In genomic region chr11:120987608-120988007, GRCm38 (mm10) we compare ENCODE assay signal across 16 mouse cellular contexts. TPM values are rescaled to one million over a fixed set of nuclear protein-coding genes. Genes with fewer than 3 reads are reported as not detected.
DNase-seq lines count a peak whose midpoint lies in the region; ATAC-seq and TF ChIP-seq lines count a peak whose summit lies in the region.
"Had no signal": no experiment of that assay in that cellular context is flagged by ENCODE, and none has a peak within 500 bp of the region (broad histone marks: within the 10 kb centered on the region; RNA-seq: fewer than 3 reads in every experiment).

No protein-coding gene starts in this region.

- H3K9ac ChIP-seq in heart, embryonic 12.5 days = 0 out of 2 replicates have a peak overlapping the region, but pooled peaks have one; percentile 13

- H3K79me2 ChIP-seq in myocyte (ENCODE audit: control insufficient read depth, insufficient read depth) = peaks cover 74% of the 10 kb centered on the region

- WGBS in heart, embryonic 12.5 days = 69% methylated on average over 3 of the region's 3 CpGs

- H3K4me2 ChIP-seq in heart, embryonic 12.5 days = no peak overlapping the region
- H3K4me2 ChIP-seq in myocyte (ENCODE audit: low read depth) = peak overlapping the region; percentile 10

- no peak overlapping the region for H3ac ChIP-seq in myocyte (ENCODE audit: control insufficient read depth, insufficient read length)

- no peak overlapping the region for H3K27ac ChIP-seq in heart, embryonic 12.5 days (ENCODE audit: poor library complexity, severe bottlenecking)
- H3K27ac ChIP-seq in layer of hippocampus, adult 2 months = no peak overlapping the region
- H3K27ac ChIP-seq: forebrain, embryonic 10.5 days; limb, embryonic 10.5 days had no signal

- no peak for TF ChIP-seq POLR2A in myocyte (IDR thresholded peaks at IDR 0.05; ENCODE audit: insufficient read length, low read depth)

- peak; percentile 65 for TF ChIP-seq CTCF in layer of hippocampus, adult 2 months (conservative IDR thresholded peaks at IDR 0.05)

- no peak overlapping the region for H3K4me3 ChIP-seq in heart, embryonic 12.5 days
- H3K4me3 ChIP-seq in layer of hippocampus, adult 2 months = no peak overlapping the region
- no peak overlapping the region for H3K4me3 ChIP-seq in myocyte

- peaks cover 37% of the 10 kb centered on the region for H3K36me3 ChIP-seq in heart, embryonic 12.5 days
- peaks cover 12% of the 10 kb centered on the region for H3K36me3 ChIP-seq in myocyte (ENCODE audit: control insufficient read depth, insufficient read depth)

- no peak for ATAC-seq in heart, embryonic 12.5 days (ENCODE audit: insufficient number of reproducible peaks, low FRiP score)

- DNase-seq in heart, postnatal 4 days = no peak
- DNase-seq in layer of hippocampus, adult 2 months (ENCODE audit: low spot score in 2 of 2) = no peak
- no peak for DNase-seq in layer of hippocampus, adult 18-20 months (ENCODE audit: low spot score in 2 of 2)
- DNase-seq in thymus, postnatal 25 days = peak; percentile 12
- DNase-seq in thymus, postnatal 14 days = no peak
- no peak for DNase-seq in urinary bladder, postnatal 25 days (ENCODE audit: low spot score)
- DNase-seq: adrenal gland, postnatal 10 days; cerebellum, postnatal 10 days; heart, postnatal 10 days; lung, postnatal 36 days had no signal

- no peaks in the 10 kb centered on the region for H3K9me3 ChIP-seq in heart, embryonic 12.5 days (replicated peaks)
- H3K9me3 ChIP-seq: forebrain, embryonic 10.5 days; limb, embryonic 10.5 days had no signal

- H3K4me1 ChIP-seq in heart, embryonic 12.5 days (replicated peaks) = peaks cover 72% of the 10 kb centered on the region

- H3K27me3 ChIP-seq in heart, embryonic 12.5 days (replicated peaks) = no peaks in the 10 kb centered on the region
- H3K27me3 ChIP-seq in myocyte (ENCODE audit: control insufficient read depth, insufficient read depth, insufficient read length) = no peaks in the 10 kb centered on the region

TF ChIP-seq in myocyte, 11 proteins besides CTCF, POLR2A, EP300 and RAD21:
- no peak for TF ChIP-seq CEBPB (IDR thresholded peaks at IDR 0.05; ENCODE audit: insufficient read depth, poor library complexity, severe bottlenecking)
- no peak for TF ChIP-seq REST (IDR thresholded peaks at IDR 0.05; ENCODE audit: insufficient read depth, insufficient read length)
- TF ChIP-seq MYOG (IDR thresholded peaks at IDR 0.05; ENCODE audit: control insufficient read depth in 1 of 3, insufficient read depth in 1 of 3, insufficient read length in 2 of 3, low read depth in 2 of 3) = no peak
- no peak for TF ChIP-seq POLR2AphosphoS2 (IDR thresholded peaks at IDR 0.05; ENCODE audit: insufficient read length, low read depth)
- no peak for TF ChIP-seq TCF3 (IDR thresholded peaks at IDR 0.05; ENCODE audit: insufficient read length, low read depth)
- no peak for TF ChIP-seq MAX (IDR thresholded peaks at IDR 0.05; ENCODE audit: low read depth)
- TF ChIP-seq TCF12 (IDR thresholded peaks at IDR 0.05; ENCODE audit: insufficient read depth, poor library complexity, severe bottlenecking) = no peak
- TF ChIP-seq E2F4 (IDR thresholded peaks at IDR 0.05; ENCODE audit: insufficient read depth) = no peak
- TF ChIP-seq USF1 (IDR thresholded peaks at IDR 0.05; ENCODE audit: low read depth) = no peak
- TF ChIP-seq MYOD1 (IDR thresholded peaks at IDR 0.05; ENCODE audit: control insufficient read depth in 1 of 3, insufficient read length in 2 of 3, low read depth in 2 of 3) = no peak
- TF ChIP-seq SRF (IDR thresholded peaks at IDR 0.05; ENCODE audit: control insufficient read depth, insufficient read length, low read depth) = no peak

RNA-seq across cellular contexts. Expression of gene Csnk1d, which starts 3.5 kb away (rescaled TPM):
- polyA plus RNA-seq in heart, embryonic 12.5 days (2016; fragmentation: Nextera tagmentation; extraction: Ambion mirVana) = 94.7 and 95.4 TPM in 2 replicates
- total RNA-seq in heart, postnatal 4 days (2021) = 10 to 100 TPM; 84.4 to 91.9 TPM
- 100 to 1,000 TPM; 133 to 136 TPM for total RNA-seq in layer of hippocampus, adult 2 months (2021)
- total RNA-seq in layer of hippocampus, adult 18-20 months (2021) = 100 to 1,000 TPM; 136 TPM
- polyA plus RNA-seq in myocyte (2012; fragmentation: generic; extraction: Trizol) = 79.5 TPM

RNA-seq across cellular contexts. Expression of gene Slc16a3, which starts 39.3 kb away (rescaled TPM):
- 289 and 290 TPM in 2 replicates for polyA plus RNA-seq in heart, embryonic 12.5 days (2016; fragmentation: Nextera tagmentation; extraction: Ambion mirVana)
- total RNA-seq in heart, postnatal 4 days (2021) = 10 to 100 TPM; 13.3 to 22.8 TPM
- 1 to 10 TPM; 1.6 to 1.9 TPM for total RNA-seq in layer of hippocampus, adult 2 months (2021)
- total RNA-seq in layer of hippocampus, adult 18-20 months (2021) = 1 to 10 TPM; 1.7 to 4.5 TPM
- polyA plus RNA-seq in myocyte (2012; fragmentation: generic; extraction: Trizol) = 9.7 TPM

RNA-seq across cellular contexts. Expression of gene Cd7, which starts 51.6 kb away (rescaled TPM):
- not detected in 2 replicates for polyA plus RNA-seq in heart, embryonic 12.5 days (2016; fragmentation: Nextera tagmentation; extraction: Ambion mirVana)
- total RNA-seq in heart, postnatal 4 days (2021) = under 1 TPM in 1 of 2 experiments, not detected in 1; 0.29 TPM
- total RNA-seq in layer of hippocampus, adult 2 months (2021) = not detected
- total RNA-seq in layer of hippocampus, adult 18-20 months (2021) = not detected
- 0.35 TPM for polyA plus RNA-seq in myocyte (2012; fragmentation: generic; extraction: Trizol)
- total RNA-seq: layer of hippocampus, postnatal 14 days had no signal
- polyA plus RNA-seq: embryonic facial prominence, embryonic 11.5 days; forebrain, embryonic 10.5 days; limb, embryonic 10.5 days had no signal

RNA-seq across cellular contexts. Expression of gene Ccdc57, which starts 54.9 kb away (rescaled TPM):
- polyA plus RNA-seq in heart, embryonic 12.5 days (2016; fragmentation: Nextera tagmentation; extraction: Ambion mirVana) = 4.7 and 4.9 TPM in 2 replicates
- 1 to 10 TPM; 2.1 to 2.4 TPM for total RNA-seq in heart, postnatal 4 days (2021)
- total RNA-seq in layer of hippocampus, adult 2 months (2021) = 1 to 10 TPM; 8.4 to 8.7 TPM
- 1 to 10 TPM; 6.9 to 7.7 TPM for total RNA-seq in layer of hippocampus, adult 18-20 months (2021)
- polyA plus RNA-seq in myocyte (2012; fragmentation: generic; extraction: Trizol) = 1.8 TPM
